Comparison of ENCODE assay signal across 9 mouse cellular contexts in genomic region chr10:93642897-93643296, GRCm38 (mm10). TPM values are rescaled to one million over a fixed set of nuclear protein-coding genes. Genes with fewer than 3 reads are reported as not detected.
A peak's percentile ranks its signal among the peaks of the same experiment; 100 is the strongest.
DNase-seq lines count a peak whose midpoint lies in the region; ATAC-seq and TF ChIP-seq lines count a peak whose summit lies in the region.
"Had no signal": no experiment of that assay in that cellular context is flagged by ENCODE, and none has a peak within 500 bp of the region (broad histone marks: within the 10 kb centered on the region; RNA-seq: fewer than 3 reads in every experiment).

No protein-coding gene starts in this region.

- TF ChIP-seq CTCF in forebrain, postnatal 0 days (IDR thresholded peaks at IDR 0.05; ENCODE audit: low read depth) = no peak

- no peak overlapping the region for H3K9ac ChIP-seq in heart, embryonic 15.5 days
- no peak overlapping the region for H3K9ac ChIP-seq in forebrain, postnatal 0 days
- no peak overlapping the region for H3K9ac ChIP-seq in midbrain, embryonic 15.5 days

- H3K4me1 ChIP-seq in heart, embryonic 15.5 days (replicated peaks) = peaks cover 35% of the 10 kb centered on the region
- no peaks in the 10 kb centered on the region; the same call in 1 of the 2 replicates for H3K4me1 ChIP-seq in forebrain, postnatal 0 days (ENCODE audit: insufficient read depth)
- H3K4me1 ChIP-seq in midbrain, embryonic 15.5 days = peaks cover 25% of the 10 kb centered on the region

- H3K9me3 ChIP-seq in heart, embryonic 15.5 days (replicated peaks) = no peaks in the 10 kb centered on the region
- no peaks in the 10 kb centered on the region for H3K9me3 ChIP-seq in forebrain, postnatal 0 days (ENCODE audit: low read length)
- H3K9me3 ChIP-seq in midbrain, embryonic 15.5 days = no peaks in the 10 kb centered on the region

- intact Hi-C loops in heart, postnatal 36 days (cut with DNase I) = loop anchor here (5.0 kb wide), 1 partner anchor 59 kb away; no protein-coding TSS in a partner anchor

- DNase-seq in heart, postnatal 36 days = no peak
- DNase-seq in brain, adult 2 months (ENCODE audit: low read depth, low spot score) = peak; percentile 74
- no peak for DNase-seq in forebrain, postnatal 0 days
- no peak for DNase-seq in thymus, postnatal 36 days
- DNase-seq: embryo, embryonic 11 days had no signal

- no peak for ATAC-seq in heart, embryonic 15.5 days (replicated peaks; ENCODE audit: insufficient number of reproducible peaks, insufficient read depth, low FRiP score, low read depth)
- no peak for ATAC-seq in forebrain, postnatal 0 days
- no peak for ATAC-seq in midbrain, embryonic 15.5 days (replicated peaks)
- no peak for ATAC-seq in frontal cortex, adult (ENCODE audit: low TSS enrichment)
- ATAC-seq in megakaryocyte-erythroid progenitor cell, adult 5-6 weeks (replicated peaks; ENCODE audit: low FRiP score, low TSS enrichment, poor library complexity, severe bottlenecking) = no peak

- 34% methylated on average over 8 of the region's 8 CpGs for WGBS in heart, embryonic 15.5 days
- WGBS in forebrain, postnatal 0 days = 26% methylated on average over 8 of the region's 8 CpGs
- 17% methylated on average over 8 of the region's 8 CpGs for WGBS in midbrain, embryonic 15.5 days

- H3K4me2 ChIP-seq in heart, embryonic 15.5 days = peak overlapping the region; percentile 98
- peak overlapping the region; percentile 98 for H3K4me2 ChIP-seq in forebrain, postnatal 0 days (ENCODE audit: low read depth)
- H3K4me2 ChIP-seq in midbrain, embryonic 15.5 days = peak overlapping the region; percentile 97

- peak overlapping the region; percentile 2; the same call in 1 of the 2 replicates for H3K27ac ChIP-seq in heart, embryonic 15.5 days
- no peak overlapping the region for H3K27ac ChIP-seq in forebrain, postnatal 0 days (ENCODE audit: low read depth, low read length)
- 0 out of 2 replicates have a peak overlapping the region, but pooled peaks have one; percentile 22 for H3K27ac ChIP-seq in midbrain, embryonic 15.5 days

- H3K4me3 ChIP-seq in heart, embryonic 15.5 days = peak overlapping the region; percentile 88
- no peak overlapping the region for H3K4me3 ChIP-seq in forebrain, postnatal 0 days (ENCODE audit: low read depth, low read length)
- peak overlapping the region; percentile 92 for H3K4me3 ChIP-seq in midbrain, embryonic 15.5 days

- peaks cover 58% of the 10 kb centered on the region for H3K27me3 ChIP-seq in heart, embryonic 15.5 days
- H3K27me3 ChIP-seq in forebrain, postnatal 0 days (ENCODE audit: insufficient read depth, low read length) = no peaks in the 10 kb centered on the region; the same call in 1 of the 2 replicates
- no peaks in the 10 kb centered on the region for H3K27me3 ChIP-seq in midbrain, embryonic 15.5 days (replicated peaks)

- H3K36me3 ChIP-seq in heart, embryonic 15.5 days = no peaks in the 10 kb centered on the region
- no peaks in the 10 kb centered on the region for H3K36me3 ChIP-seq in forebrain, postnatal 0 days (ENCODE audit: insufficient read depth)
- H3K36me3 ChIP-seq in midbrain, embryonic 15.5 days (replicated peaks) = no peaks in the 10 kb centered on the region

RNA-seq across cellular contexts. Expression of gene Ntn4, which starts 2.4 kb away (rescaled TPM):
- 1.9 and 2.6 TPM in 2 replicates for polyA plus RNA-seq in heart, embryonic 15.5 days (2015; fragmentation: Nextera tagmentation; extraction: Ambion mirVana)
- 10 to 100 TPM; 12.5 to 13.7 TPM for total RNA-seq in heart, postnatal 36 days (2021)
- total RNA-seq in forebrain, postnatal 0 days (2014; rRNA removed) = 4.3 and 6.1 TPM in 2 replicates
- polyA plus RNA-seq in forebrain, postnatal 0 days (2015; fragmentation: Nextera tagmentation; extraction: Ambion mirVana) = 0.40 and 1.2 TPM in 2 replicates
- 1.2 and 1.8 TPM in 2 replicates for polyA plus RNA-seq in midbrain, embryonic 15.5 days (2015; fragmentation: Nextera tagmentation; extraction: Ambion mirVana)
- total RNA-seq in megakaryocyte-erythroid progenitor cell, adult 5-6 weeks (2014; fragmentation: Nextera tagmentation) = 14.0 and 14.9 TPM in 2 replicates
- total RNA-seq in megakaryocyte-erythroid progenitor cell, adult 5-6 weeks (2017) = 8.7 and 24.8 TPM in 2 replicates

RNA-seq across cellular contexts. Expression of gene Snrpf, which starts 53.4 kb away (rescaled TPM):
- 60.5 and 69.9 TPM in 2 replicates for polyA plus RNA-seq in heart, embryonic 15.5 days (2015; fragmentation: Nextera tagmentation; extraction: Ambion mirVana)
- total RNA-seq in heart, postnatal 36 days (2021) = 10 to 100 TPM in 1 of 2 experiments, 1 to 10 TPM in 1; 7.4 to 11.5 TPM
- 48.4 and 50.2 TPM in 2 replicates for total RNA-seq in forebrain, postnatal 0 days (2014; rRNA removed)
- polyA plus RNA-seq in forebrain, postnatal 0 days (2015; fragmentation: Nextera tagmentation; extraction: Ambion mirVana) = 68.5 and 85.3 TPM in 2 replicates
- 59.1 and 60.3 TPM in 2 replicates for polyA plus RNA-seq in midbrain, embryonic 15.5 days (2015; fragmentation: Nextera tagmentation; extraction: Ambion mirVana)
- total RNA-seq in megakaryocyte-erythroid progenitor cell, adult 5-6 weeks (2014; fragmentation: Nextera tagmentation) = 264 and 276 TPM in 2 replicates
- total RNA-seq in megakaryocyte-erythroid progenitor cell, adult 5-6 weeks (2017) = 328 and 443 TPM in 2 replicates
